Mouse (Mus musculus) layer of hippocampus, adult 8-10 months (tissue): ENCODE measurements around the gene Ttc7. TPM values are rescaled to one million over a fixed set of nuclear protein-coding genes. Genes with fewer than 3 reads are reported as not detected.

Experiments used
- DNase-seq, 2 experiments: peaks; one replicate each; pipeline ENCODE4 v3.0.0; 2022; ENCODE audit warnings: low spot score in 2 of 2
- total RNA-seq, 4 experiments: library from RNA; stranded (reverse); gene quantifications; 2 replicates each; pipeline ENCODE4 v1.2.4; 2022

Gene Ttc7
- total RNA-seq, 4 experiments from 2014 or later: 7.8 to 10.0 (median 8.5) TPM

DNA sequence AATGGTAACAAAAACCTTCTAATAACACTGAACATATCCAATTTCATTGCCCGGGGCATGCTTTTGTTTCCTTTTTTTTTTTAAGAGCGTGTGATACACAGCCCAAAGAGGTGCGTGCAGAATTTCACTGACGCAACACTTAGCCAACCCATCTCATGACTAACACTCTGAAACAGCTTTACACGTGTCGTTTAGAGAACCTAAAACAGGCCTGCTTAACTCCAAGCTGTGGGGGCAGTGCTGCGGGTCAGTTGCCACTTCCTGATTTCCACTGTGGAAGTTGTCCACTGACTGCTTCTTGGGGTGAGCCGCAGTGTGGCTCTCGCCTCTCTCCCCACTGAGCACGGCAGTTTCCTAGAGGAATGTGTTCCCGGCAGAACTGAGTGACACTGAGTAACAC, 122.9 kb downstream of the Ttc7 start:
- DNase-seq: no peak

GRCm38 (mm10) chr17:87406646-87407045, 124.0 kb downstream of the Ttc7 start:
- no peak for DNase-seq

GRCm38 (mm10) chr17:87418082-87418481, 135.4 kb downstream of the Ttc7 start:
- no peak for DNase-seq

- no peak for DNase-seq
Measured at GRCm38 (mm10) chr17:87427511-87427910, 144.8 kb downstream of the Ttc7 start, which contains the start of gene Stpg4. Stpg4 (minus strand) TSS chr17:87427741.

- DNase-seq: no peak
Measured at GRCm38 (mm10) chr17:87429431-87429830, 146.7 kb downstream of the Ttc7 start.

Other genes with a start within 250 kb of the Ttc7 start
- 100 to 1,000 TPM in 2 of 4 experiments, 10 to 100 TPM in 2; 96.3 to 116 (median 104) TPM for gene Socs5, start 175.2 kb upstream of the Ttc7 start, total RNA-seq
- 10 to 100 TPM; 63.8 to 73.0 (median 64.6) TPM for gene Mcfd2, start 17.0 kb upstream of the Ttc7 start, total RNA-seq
- not detected for gene Stpg4, start 144.9 kb downstream of the Ttc7 start, total RNA-seq
- gene Calm2, start 164.0 kb downstream of the Ttc7 start, total RNA-seq: 1,000 to 10,000 TPM; 1,941 to 2,151 (median 2,040) TPM